Mouse (Mus musculus) limb, embryonic 15.5 days (tissue): ENCODE data around the gene Eif4ebp2. TPM values are rescaled to one million over a fixed set of nuclear protein-coding genes. Genes with fewer than 3 reads are reported as not detected.
"Not testable (repeated sequence)": the region's sequence is repeated elsewhere in the genome, so short reads cannot be mapped to it uniquely, and the experiment has no call there.

ENCODE experiments used
- ATAC-seq: fragments of 200-750 bp; cut with Nextera tagmentation; 2 replicates; pipeline ENCODE4 v1.8.0; 2017; ENCODE audit warnings: low read depth, moderate TSS enrichment; ENCODE audit not compliant: insufficient number of reproducible peaks, low FRiP score, low TSS enrichment
- H3K27ac ChIP-seq: fragments of 300-500 bp; sonication (generic); 2 replicates; pipeline ENCODE4 v1.5.1; 2015; ENCODE audit warnings: moderate library complexity, mild to moderate bottlenecking, inconsistent platforms
- H3K27me3 ChIP-seq: fragments of 300-500 bp; sonication (generic); 2 replicates; pipeline ENCODE4 v1.6.1; 2015; ENCODE audit warnings: inconsistent platforms
- H3K36me3 ChIP-seq: fragments of 300-500 bp; sonication (generic); 2 replicates; pipeline ENCODE4 v1.6.1; 2015; ENCODE audit warnings: inconsistent platforms
- H3K4me1 ChIP-seq: fragments of 300-500 bp; sonication (generic); 2 replicates; pipeline ENCODE4 v1.6.1; 2015; ENCODE audit warnings: inconsistent platforms
- H3K4me2 ChIP-seq: fragments of 300-500 bp; sonication (generic); 2 replicates; pipeline ENCODE4 v1.6.1; 2015; ENCODE audit warnings: mild to moderate bottlenecking, inconsistent platforms
- H3K4me3 ChIP-seq: fragments of 300-500 bp; sonication (generic); 2 replicates; pipeline ENCODE4 v1.5.1; 2015; ENCODE audit warnings: mild to moderate bottlenecking, inconsistent platforms
- H3K9ac ChIP-seq: fragments of 300-500 bp; sonication (generic); 2 replicates; pipeline ENCODE4 v1.6.1; 2015; ENCODE audit warnings: inconsistent platforms
- H3K9me3 ChIP-seq: fragments of 300-500 bp; sonication (generic); 2 replicates; pipeline ENCODE4 v1.6.1; 2016; ENCODE audit warnings: inconsistent platforms
- WGBS: fragments of 180-500 bp; shearing (Covaris S2); methylation state at CpG from one replicate; pipeline ENCODE4 v1.1.7; 2015; 5-methylcytosine and 5-hydroxymethylcytosine counted together
- polyA plus RNA-seq: library from polyadenylated mRNA; unstranded; fragments of >200 nt; fragmentation: Nextera tagmentation; extraction: Ambion mirVana; gene quantifications from 2 replicates; pipeline ENCODE4 v1.2.1, GENCODE M21; 2015

Gene Eif4ebp2
- polyA plus RNA-seq, 1 experiment from 2014 or later, result 64.5 TPM

DNA sequence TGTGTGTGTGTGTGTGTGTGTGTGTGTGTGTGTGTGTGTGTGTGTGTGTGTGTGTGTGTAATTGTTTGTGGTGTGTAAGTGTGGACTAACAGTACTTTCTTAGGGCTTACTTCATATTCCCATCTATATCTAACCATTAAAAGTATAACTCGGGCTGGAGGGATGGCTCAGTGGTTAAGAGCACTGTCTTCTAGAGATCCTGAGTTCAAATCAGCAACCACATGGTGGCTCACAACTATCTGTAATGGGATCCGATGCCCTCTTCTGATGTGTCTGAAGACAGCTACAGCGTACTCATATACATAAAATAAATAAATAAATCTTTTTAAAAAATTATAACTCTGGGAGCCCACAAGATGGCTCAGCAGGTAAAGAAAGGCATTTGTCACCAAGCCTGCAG is 710 bp upstream of the Eif4ebp2 start:
- H3K27ac ChIP-seq, H3K36me3 ChIP-seq, H3K27me3 ChIP-seq, H3K4me3 ChIP-seq, H3K4me2 ChIP-seq, ATAC-seq, H3K9ac ChIP-seq, H3K9me3 ChIP-seq: not testable (repeated sequence)
- peaks cover 26% of the 10 kb centered on the region for H3K4me1 ChIP-seq
- WGBS, result 76% methylated on average over 3 of the region's 3 CpGs

DNA sequence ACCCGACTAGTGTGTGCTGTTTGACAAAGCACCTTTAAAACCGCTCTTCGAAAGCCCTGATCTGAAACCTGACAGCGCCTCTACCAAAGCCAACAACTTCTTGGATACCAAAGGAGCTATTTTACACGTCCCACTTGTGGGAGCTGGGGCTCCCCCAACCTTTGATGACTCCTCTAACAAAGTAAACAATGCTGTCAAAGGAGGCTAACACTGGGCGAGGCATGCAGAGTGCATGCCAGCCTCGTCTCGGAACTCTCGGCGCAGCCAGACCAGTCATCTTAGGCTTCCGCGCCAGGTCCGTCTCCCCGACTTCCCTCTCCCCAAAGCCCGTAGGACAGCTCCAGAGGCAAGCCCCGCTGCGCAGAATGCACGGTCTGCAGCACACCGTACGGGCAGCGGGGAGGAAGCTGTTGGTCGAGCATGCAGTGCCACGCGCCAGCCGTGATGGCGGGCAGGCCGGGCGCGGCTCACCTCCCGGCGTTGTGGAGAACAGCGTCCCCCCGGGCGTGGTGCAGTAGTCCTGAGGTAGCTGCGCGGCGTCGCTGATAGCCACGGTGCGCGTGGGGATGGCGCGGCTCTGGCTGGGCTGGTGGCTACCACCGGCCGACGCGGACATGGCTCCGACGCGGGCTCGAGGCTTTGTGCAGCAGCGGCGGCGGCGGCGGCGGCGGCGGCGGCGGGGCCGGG is 387 bp downstream of the Eif4ebp2 start:
- peak; percentile 25; the same call in 1 of the 2 replicates for ATAC-seq
- Histone ChIP-seq H3K27me3 (no peaks in the 10 kb centered on the region), H3K4me1 (peaks cover 36% of the 10 kb centered on the region), H3K27ac (peak overlapping the region; percentile 85), H3K4me2 (peak overlapping the region; percentile 68), H3K9me3 (no peaks in the 10 kb centered on the region), H3K36me3 (peaks cover 14% of the 10 kb centered on the region; the same call in 1 of the 2 replicates), H3K4me3 (peak overlapping the region; percentile 100), H3K9ac (peak overlapping the region; percentile 92)
- WGBS, result under 1% methylated on average over 62 of the region's 62 CpGs

DNA sequence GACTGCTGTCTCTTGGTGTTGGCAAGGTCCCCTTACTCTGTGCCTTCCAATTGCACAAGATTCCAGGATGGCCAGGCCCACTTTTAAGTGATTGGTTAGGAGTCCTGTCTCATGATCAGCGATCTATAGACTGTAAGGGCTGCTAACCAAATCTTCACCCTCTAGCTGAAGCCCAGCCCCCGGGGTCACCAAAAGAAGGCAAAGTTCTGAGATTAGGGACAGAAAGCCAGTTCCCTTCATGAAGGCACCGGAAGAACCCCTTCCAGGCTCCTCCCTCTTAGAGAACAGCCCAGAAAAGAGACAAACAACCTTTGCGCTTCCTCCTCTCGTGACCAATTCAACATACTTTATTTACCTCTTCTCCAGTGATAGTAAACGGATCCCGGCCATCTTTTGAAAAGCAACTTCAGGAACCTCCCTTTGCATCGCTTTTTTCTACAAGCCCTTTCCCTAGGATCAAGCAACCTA is 964 bp downstream of the Eif4ebp2 start:
- H3K27me3 ChIP-seq, result no peaks in the 10 kb centered on the region
- H3K9me3 ChIP-seq, result no peaks in the 10 kb centered on the region
- peaks cover 16% of the 10 kb centered on the region; the same call in 1 of the 2 replicates for H3K36me3 ChIP-seq
- H3K27ac ChIP-seq, result peak overlapping the region; percentile 85; the same call in 1 of the 2 replicates
- under 1% methylated on average over 8 of the region's 8 CpGs for WGBS
- peak overlapping the region; percentile 68 for H3K4me2 ChIP-seq
- peaks cover 37% of the 10 kb centered on the region for H3K4me1 ChIP-seq
- ATAC-seq, result no peak
- peak overlapping the region; percentile 92 for H3K9ac ChIP-seq
- peak overlapping the region; percentile 100 for H3K4me3 ChIP-seq

DNA sequence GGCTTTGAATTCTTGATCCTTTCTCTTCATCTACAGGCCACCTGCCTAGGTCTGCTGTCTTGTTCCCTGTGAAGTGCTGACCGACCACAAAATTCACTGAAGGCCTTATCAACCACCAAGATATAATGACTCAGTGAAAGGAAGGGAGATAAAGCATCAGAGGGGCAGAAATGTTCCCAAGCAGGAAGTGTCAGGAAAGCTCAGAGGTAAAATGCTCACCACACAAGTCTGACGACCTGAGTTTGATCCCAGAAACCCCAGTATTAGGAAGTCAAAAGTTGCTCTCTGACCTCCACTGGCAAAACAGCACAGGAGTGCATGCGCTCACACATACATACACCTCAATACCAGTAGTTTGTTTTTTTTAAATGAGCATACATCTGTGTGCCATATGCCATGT is 3.6 kb downstream of the Eif4ebp2 start:
- Histone ChIP-seq H3K9me3 (no peaks in the 10 kb centered on the region), H3K9ac (no peak overlapping the region), H3K4me2 (no peak overlapping the region), H3K4me1 (peaks cover 57% of the 10 kb centered on the region), H3K4me3 (no peak overlapping the region), H3K36me3 (peaks cover 18% of the 10 kb centered on the region; the same call in 1 of the 2 replicates), H3K27me3 (no peaks in the 10 kb centered on the region), H3K27ac (no peak overlapping the region)
- ATAC-seq, result no peak
- 79% methylated on average over 3 of the region's 3 CpGs for WGBS

DNA sequence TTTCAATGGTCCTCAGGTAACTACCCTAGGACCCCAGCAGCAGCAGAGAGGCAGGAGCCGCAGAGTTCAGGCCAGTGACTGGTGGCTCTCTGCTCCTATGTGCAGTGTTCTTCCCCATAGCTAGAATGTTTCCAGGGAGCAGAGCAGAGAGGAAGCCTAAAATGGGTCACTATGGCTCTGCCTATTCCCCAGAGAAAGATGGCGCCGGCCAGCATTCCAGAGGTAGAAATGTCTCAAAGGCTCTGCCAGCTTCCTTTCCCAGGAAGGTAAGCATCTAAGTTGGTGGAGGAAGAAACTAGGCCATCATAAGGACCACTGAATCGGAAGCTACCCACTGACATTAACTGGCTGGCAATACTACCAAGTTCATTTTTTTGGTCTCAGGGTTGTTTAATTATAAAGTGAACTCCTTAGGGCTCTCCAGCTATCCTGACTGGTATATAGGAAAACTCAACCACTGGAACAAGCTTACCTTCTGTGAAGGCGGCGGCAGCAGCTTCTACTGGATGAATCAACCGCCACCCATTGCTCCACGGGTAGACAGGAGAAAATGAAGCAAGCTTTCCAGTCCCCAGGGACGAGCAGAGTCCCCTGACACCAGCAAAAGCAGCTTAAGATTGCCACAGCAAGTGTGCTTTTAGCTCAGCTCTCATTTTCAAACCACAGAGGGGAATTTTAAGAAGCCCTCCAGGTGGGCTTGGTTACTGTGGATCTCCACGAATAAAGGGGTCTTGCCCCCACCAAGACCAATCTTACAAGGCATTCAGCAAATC is 4.7 kb downstream of the Eif4ebp2 start:
- Histone ChIP-seq H3K36me3 (peaks cover 18% of the 10 kb centered on the region; the same call in 1 of the 2 replicates), H3K4me3 (no peak overlapping the region), H3K9me3 (no peaks in the 10 kb centered on the region), H3K27ac (no peak overlapping the region; the same call in 1 of the 2 replicates), H3K9ac (no peak overlapping the region), H3K27me3 (no peaks in the 10 kb centered on the region), H3K4me2 (no peak overlapping the region), H3K4me1 (peaks cover 67% of the 10 kb centered on the region)
- 76% methylated on average over 10 of the region's 10 CpGs for WGBS
- no peak for ATAC-seq

DNA sequence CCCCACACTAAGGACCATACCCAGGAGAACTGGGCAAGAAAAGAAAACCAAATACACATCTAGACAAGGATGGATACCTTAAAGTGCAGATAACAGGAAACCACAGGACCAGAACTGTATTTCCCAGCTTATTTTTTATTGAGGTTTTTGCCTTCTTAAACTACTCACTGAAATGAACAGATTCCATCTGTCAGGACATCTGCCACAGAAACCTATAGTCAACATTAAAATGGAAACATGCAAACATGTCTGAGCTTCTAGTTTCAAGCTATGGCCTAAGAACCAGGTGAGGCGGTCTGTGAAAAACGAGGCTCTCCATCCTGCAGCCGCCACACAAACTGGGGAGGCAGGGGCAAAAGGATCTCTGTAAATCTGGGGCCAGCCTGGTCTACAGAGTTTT is 7.4 kb downstream of the Eif4ebp2 start:
- Histone ChIP-seq H3K4me3 (no peak overlapping the region), H3K9me3 (no peaks in the 10 kb centered on the region), H3K4me1 (peaks cover 57% of the 10 kb centered on the region), H3K9ac (no peak overlapping the region), H3K4me2 (no peak overlapping the region), H3K36me3 (peaks cover 25% of the 10 kb centered on the region), H3K27ac (no peak overlapping the region), H3K27me3 (no peaks in the 10 kb centered on the region)
- ATAC-seq, result no peak
- WGBS, result 57% methylated on average over 3 of the region's 3 CpGs

DNA sequence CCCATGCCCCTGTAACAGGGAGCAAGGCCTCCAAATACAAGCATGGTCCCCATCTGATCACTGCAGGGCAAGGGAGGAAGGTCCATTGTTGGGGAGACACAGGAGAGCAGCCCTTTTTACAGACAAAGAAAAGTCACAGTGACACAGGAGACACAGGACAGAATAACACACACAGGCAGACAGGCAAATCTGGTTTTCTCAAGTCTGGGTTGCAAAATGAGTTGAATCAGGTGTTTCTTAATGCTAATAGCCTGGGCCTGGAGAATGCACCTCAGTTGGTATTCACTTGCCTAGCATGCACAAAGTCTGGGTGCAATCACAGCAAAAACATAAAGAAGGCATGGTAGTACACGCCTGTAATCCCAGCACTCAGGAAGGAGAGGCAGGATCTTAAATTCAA is 8.6 kb downstream of the Eif4ebp2 start:
- Histone ChIP-seq H3K27me3 (no peaks in the 10 kb centered on the region), H3K9me3 (no peaks in the 10 kb centered on the region), H3K9ac (no peak overlapping the region), H3K27ac (peak overlapping the region; percentile 48; the same call in 1 of the 2 replicates), H3K36me3 (peaks cover 22% of the 10 kb centered on the region), H3K4me2 (no peak overlapping the region), H3K4me1 (peaks cover 49% of the 10 kb centered on the region), H3K4me3 (no peak overlapping the region)
- 30% methylated on average over 1 of the region's 1 CpGs for WGBS
- ATAC-seq, result no peak

DNA sequence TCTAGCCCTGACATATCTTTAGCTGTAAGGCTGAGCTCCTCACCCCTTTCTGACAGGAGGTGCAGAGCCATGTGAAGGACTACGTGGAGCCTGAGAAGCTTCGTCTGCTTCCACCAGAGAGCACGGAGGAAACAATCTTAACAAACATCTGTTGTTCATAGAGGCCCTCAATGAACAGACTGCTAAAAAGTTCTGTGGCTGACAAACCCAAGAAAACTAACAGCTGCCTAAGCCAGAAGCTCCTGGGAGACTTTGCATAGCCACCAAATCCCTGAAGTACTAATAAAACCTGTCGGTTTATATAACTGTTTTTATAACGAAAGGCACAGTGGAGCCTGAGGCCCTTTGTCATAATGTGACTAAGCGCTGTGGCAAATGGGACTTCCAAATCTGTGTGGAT is 9.0 kb downstream of the Eif4ebp2 start:
- Histone ChIP-seq H3K9ac (no peak overlapping the region), H3K4me3 (no peak overlapping the region), H3K4me1 (peaks cover 51% of the 10 kb centered on the region), H3K36me3 (peaks cover 22% of the 10 kb centered on the region), H3K9me3 (no peaks in the 10 kb centered on the region), H3K4me2 (no peak overlapping the region), H3K27ac (peak overlapping the region; percentile 48; the same call in 1 of the 2 replicates), H3K27me3 (no peaks in the 10 kb centered on the region)
- ATAC-seq, result no peak
- 19% methylated on average over 6 of the region's 6 CpGs for WGBS

DNA sequence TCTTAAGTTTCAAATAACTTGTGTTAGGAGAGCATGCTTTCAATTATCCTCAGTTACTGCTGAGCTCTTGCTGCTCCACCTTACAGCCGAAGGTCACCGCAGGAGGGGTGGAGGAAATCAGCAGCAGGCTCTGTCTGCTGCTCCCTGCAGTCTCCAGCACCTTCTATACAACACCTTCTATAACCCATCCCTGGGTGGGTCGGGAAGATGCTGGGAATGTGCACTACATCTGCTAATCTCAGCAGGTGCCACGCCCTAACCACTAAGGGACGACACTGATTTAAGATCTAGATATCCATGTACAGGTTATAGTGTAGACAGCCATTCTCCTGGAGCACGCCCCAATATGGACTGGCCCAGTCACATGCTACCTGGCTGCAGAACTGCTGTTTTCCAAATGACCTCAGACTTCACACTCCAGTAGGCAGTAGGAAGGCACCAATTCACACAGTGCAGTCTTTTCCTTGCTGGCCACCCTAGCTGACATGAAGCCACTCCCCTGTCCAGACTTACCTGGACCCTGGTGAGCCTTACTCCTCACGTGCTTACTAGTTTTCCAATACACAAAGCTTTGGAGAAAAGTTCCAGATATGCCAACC is 12.2 kb downstream of the Eif4ebp2 start:
- Histone ChIP-seq H3K27me3 (no peaks in the 10 kb centered on the region), H3K9me3 (no peaks in the 10 kb centered on the region), H3K9ac (no peak overlapping the region), H3K36me3 (peaks cover 12% of the 10 kb centered on the region; the same call in 1 of the 2 replicates), H3K4me3 (no peak overlapping the region), H3K4me2 (no peak overlapping the region), H3K27ac (no peak overlapping the region), H3K4me1 (peaks cover 32% of the 10 kb centered on the region)
- WGBS, result 76% methylated on average over 7 of the region's 7 CpGs
- no peak for ATAC-seq

DNA sequence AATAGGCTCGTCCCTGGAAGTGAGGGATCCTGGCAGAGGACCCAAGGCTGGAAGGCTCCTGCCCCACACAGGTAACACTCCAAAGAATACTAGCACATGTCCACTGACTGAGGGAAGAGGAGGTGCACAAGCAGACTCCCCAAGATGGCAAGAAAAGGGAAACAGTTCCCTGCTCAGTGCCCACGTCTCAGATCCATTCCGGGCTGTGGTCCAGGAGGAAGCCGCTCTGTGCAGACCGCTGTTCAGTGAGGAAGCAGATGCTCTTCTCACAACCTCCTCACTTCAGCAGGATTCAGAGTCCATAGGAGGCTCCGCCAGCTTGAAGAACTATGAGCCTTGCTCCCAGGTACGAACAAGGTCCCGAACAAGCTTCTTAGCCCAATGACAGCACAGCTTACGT is 21.1 kb downstream of the Eif4ebp2 start:
- Histone ChIP-seq H3K27ac (no peak overlapping the region), H3K36me3 (peaks cover 64% of the 10 kb centered on the region), H3K4me1 (no peaks in the 10 kb centered on the region), H3K27me3 (no peaks in the 10 kb centered on the region), H3K9ac (no peak overlapping the region), H3K4me3 (no peak overlapping the region), H3K9me3 (no peaks in the 10 kb centered on the region), H3K4me2 (no peak overlapping the region)
- no peak for ATAC-seq
- WGBS, result 86% methylated on average over 9 of the region's 9 CpGs

DNA sequence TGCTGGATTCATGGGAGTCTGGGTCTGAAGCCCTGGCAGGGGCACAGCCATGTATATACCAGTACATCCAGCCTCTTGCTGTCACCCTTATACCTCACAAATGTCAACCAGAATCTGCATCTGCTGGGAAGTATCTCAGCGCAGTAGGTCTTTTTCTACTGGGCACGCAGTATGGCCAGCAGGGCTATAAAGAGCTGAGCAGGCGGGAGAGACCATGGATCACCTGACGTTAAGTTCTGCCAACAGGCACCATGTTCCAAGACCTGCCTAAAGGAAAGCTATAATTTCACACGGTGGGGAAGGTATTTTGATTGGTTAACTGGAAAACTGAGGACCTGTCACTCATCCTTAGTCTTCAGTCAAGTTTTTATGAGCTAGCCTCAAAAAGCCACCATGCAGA is 23.4 kb downstream of the Eif4ebp2 start:
- Histone ChIP-seq H3K4me1 (peaks cover 10% of the 10 kb centered on the region; the same call in 1 of the 2 replicates), H3K27ac (no peak overlapping the region), H3K9me3 (no peaks in the 10 kb centered on the region), H3K4me3 (no peak overlapping the region), H3K36me3 (peaks cover 48% of the 10 kb centered on the region), H3K4me2 (no peak overlapping the region), H3K9ac (no peak overlapping the region), H3K27me3 (no peaks in the 10 kb centered on the region)
- ATAC-seq, result no peak
- WGBS, result 84% methylated on average over 5 of the region's 5 CpGs

DNA sequence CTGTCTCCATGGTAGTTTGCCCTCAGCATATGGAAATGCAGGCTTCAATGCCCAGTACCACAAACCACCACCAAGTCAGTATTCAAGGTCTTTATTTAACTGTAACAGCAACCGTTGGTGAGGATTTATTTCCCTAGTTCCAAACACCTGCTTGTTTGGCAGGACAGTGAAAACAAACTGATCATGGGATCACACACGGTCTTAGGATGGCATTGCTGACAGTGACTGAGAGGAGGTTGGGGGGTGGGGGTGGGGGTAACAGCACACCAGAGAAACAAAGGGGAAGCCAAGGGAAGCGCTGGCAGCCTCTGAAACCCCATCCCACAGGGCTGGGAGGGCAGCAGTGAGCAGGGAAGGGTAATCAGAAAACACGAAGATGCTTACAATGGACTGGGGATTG is 24.0 kb downstream of the Eif4ebp2 start:
- 66% methylated on average over 4 of the region's 4 CpGs for WGBS
- ATAC-seq, result no peak
- Histone ChIP-seq H3K36me3 (peaks cover 42% of the 10 kb centered on the region), H3K4me3 (no peak overlapping the region), H3K9me3 (no peaks in the 10 kb centered on the region), H3K9ac (no peak overlapping the region), H3K4me1 (peaks cover 12% of the 10 kb centered on the region; the same call in 1 of the 2 replicates), H3K4me2 (no peak overlapping the region), H3K27me3 (no peaks in the 10 kb centered on the region), H3K27ac (no peak overlapping the region)
